Mouse (Mus musculus) CD4-positive helper T cell, adult 2 months (primary cell): ENCODE data around the gene Crx.
"Not testable (repeated sequence)": the region's sequence is repeated elsewhere in the genome, so short reads cannot be mapped to it uniquely, and the experiment has no call there.

Experiments
- DNase-seq: peaks from one replicate; pipeline ENCODE4 v3.0.0-alpha.2; 2012; ENCODE audit warnings: low read depth, missing footprints, low spot score

Gene Crx

DNA sequence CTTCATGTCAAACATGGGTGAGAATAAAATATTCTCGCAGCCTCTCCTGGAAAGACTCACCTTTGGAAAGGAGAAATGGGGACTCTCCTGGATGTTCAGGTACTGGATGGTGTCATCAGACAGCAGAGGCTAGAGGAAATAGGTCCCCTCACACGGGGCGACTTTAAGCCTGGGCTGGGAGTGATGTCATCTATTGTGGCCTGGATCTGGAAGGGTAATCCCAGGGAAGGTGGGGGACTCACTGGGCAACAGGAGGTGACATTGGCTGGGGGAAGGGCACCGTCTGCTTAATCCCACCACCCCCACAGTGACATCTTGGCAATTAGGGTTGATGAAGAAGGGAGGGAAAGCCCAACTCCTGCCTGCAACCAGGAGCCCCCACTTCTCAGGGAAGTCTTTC is at the start of gene Crx:
Crx (minus strand) TSS at position 213 of the 400 bp plus-strand sequence.
- no peak for DNase-seq

DNA sequence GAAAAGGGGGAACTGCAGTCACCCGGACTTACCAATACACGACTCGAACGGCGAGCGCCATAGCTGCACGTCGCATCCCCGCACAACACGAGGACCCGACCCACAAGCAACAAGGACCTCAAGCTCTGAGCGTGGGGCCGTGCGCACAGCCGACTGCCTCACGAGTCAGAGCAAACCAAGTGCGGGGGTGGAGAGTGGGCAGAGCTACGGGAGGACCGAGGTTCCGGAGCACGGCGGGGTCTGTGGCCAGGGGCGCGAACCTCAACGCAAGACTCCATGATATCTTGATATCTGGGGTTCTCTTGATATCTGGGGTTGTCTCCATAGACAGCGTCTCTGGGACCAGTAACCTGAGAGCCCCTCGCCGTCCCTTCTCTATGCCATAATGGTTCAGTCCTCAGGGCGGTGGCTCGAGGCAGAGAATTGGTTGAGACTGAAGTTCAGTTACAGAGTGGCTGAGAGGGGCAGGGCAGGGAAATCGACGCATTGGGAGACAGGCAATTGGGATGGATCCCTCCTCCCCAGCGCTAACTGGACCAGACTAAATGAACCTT is 42.5 kb upstream of the Crx start, which contains the start of gene Selenow:
Selenow (minus strand) TSS at position 183 of the 554 bp plus-strand sequence.
- DNase-seq: peak; percentile 95

DNA sequence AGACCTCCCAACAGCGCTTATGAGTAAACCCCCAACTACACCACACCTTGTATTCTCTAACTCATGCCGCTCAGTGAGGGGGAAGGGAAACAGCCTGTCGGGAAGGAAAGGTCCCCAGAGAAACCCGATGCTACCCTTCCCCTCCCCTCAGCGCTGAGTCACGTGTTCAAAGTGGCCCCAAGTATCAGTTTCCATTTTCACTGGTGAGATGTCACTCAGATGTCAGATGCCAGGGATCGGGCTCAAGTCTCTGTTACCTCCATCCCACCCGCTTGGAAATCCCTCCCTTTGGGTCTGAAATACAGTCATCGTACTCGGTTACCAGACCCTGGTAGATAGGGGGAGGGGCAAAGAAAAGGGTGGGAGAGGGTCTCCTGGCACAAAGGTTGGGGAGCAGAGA is 42.0 kb upstream of the Crx start:
- DNase-seq: peak; percentile 77

DNA sequence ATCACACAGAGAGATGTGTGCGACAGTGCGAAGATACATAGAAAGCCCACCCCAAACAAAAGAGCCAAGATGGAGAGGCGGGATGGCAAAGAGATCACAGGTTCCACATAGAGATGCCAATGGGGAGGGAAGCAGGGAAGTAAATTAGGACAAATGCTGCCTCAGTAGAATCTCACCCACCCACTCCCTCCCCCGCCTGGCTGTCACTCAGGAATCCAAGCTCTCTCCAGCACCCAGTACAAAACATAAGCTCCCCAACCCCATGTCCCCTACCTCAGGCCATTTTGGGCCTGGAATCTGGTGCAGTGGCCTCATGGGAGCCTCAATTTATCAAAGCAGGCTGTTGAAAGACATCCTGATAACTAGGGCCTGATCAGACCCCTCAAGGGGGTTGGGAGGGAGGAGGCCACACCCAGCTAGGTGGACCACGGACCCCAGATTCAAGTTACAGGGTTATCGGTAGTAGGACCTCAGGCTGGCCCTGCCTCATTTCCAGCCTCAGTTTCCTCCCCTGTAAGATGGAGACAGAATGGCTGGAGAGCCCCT is 41.0 kb upstream of the Crx start:
- no peak for DNase-seq

DNA sequence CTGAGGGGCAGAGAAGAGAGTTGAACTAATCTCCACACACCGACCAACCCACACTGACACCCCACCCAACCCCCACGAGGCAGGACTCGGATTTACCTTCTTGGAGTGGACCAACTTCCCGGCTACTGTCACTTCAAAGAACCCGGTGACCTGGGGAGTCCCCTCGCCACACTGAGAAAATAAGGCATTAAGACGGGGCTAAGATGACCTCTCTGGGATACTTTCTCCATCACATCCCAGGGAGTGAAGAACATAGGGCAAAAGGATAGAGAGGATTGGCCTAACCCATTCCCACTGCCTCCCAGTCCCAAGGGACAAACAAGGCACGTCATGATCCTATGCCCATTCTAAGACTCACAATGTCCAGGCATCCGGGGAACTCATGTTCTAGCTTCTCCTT is 40.2 kb upstream of the Crx start:
- DNase-seq: no peak

DNA sequence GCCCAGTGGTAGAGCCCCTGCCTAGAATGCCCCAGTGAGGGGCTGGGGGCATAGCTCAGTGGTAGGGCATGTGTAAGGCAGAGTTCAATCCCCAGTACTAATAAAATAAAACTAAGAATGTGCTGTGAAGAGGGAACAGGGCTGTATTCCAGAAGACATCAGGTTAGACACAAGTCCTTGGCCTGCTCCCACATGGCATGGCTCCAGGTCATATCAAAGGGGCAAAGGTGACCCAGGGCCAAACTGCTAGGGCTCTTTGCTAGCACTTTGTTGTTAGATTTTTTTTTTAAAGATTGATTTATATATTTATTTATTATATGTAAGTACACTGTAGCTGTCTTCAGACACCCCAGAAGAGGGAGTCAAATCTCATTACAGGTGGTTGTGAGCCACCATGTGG is 38.6 kb upstream of the Crx start:
- DNase-seq: no peak

DNA sequence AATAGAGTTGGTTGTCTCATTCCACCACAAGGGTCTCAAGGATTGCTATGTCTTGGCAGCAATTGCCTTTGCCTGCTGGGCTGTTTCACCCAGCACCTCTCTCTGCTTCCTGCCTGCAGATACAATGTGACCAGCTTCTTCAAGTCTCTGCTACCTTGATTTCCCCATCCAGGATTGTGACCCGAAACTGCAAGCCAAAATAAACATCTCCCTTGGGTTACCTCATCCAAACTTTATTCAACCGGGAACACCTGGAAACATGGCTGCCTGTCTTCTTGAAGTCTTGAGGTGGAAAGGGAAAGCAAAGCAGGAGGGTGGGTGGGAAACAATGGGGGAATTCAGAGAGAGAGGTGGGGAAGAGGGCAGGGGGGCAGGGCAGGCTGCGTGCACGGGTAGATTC is 37.2 kb upstream of the Crx start:
- DNase-seq: no peak

DNA sequence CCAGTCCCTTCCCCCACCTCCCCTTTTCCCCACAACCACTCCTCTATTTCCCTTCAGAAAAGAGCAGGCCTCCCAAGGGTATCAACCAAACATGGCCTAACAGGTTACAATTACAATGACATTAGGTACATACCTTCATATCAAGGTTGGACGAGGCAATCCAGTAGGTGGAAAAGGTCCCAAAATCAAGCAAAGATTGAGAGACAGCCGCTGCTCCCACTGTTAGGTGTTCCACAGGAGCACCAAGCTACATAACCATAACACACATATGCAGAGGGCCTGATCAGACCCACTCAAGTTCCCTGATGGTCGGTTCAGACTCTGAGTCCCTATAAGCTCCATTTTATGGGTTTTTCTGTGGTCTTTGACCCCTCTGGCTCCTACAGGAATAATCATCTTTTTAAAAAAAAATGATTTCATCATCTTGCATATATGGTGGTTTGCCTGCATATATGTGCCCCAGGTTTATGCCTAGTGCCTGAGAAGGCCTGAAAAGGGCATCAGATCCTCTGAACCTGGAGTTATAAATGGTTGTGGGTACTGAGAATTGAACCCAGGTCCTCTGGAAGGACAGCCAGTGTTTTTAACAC is 36.5 kb upstream of the Crx start:
- no peak for DNase-seq

DNA sequence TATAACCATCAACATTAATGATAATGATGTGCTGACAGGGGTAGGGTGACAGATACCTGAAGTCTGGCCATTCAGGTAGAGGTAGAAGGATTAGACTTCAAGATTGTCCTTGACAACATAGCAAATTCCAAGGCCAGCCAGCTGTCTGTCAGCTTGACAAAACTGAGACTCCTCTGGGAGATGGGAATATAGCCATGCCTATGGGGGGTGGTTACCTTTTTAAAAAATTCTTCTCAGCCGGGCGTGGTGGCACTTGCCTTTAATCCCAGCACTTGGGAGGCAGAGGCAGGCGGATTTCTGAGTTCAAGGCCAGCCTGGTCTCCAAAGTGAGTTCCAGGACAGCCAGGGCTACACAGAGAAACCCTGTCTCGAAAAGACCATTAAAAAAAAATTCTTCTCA is 35.9 kb upstream of the Crx start:
- DNase-seq: not testable (repeated sequence)

DNA sequence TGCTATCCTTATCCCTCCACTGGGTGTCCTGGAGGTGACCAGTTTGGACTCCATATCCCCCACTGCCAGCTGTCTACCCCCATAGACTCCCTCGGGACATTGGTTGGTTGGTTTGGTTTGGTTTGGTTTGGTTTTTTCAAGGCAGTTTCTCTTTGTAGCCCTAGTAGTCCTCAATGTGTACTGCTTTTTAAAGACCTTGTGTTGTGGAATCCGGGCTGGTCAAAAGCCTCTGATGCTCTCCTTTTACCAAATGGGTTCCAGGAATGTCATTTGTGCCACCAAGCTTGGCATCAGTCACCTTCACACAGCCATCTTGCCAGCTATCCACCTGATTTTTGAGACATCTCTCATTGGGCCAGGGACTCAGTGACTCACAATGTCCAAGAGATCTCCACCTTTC is 35.0 kb upstream of the Crx start:
- DNase-seq: no peak

DNA sequence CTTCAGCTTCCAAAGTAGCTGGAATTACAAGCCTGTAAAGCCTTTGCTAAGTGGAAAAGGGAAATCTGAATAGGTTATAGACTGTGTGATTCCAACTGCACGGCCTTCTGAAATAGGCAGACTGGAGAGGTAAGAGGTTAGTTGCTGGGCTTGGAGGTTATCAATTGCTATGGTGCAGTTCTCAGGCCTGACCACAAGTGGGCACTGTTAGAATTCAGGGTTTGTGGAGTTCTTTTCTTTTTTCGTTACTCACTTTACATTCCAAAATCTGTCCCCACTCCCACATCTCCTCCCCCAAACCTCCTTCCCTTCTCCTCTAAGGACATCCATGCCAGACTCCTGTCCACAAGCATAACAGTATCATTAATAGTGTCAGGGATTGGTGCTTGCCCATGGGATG is 34.5 kb upstream of the Crx start:
- DNase-seq: peak; percentile 60

DNA sequence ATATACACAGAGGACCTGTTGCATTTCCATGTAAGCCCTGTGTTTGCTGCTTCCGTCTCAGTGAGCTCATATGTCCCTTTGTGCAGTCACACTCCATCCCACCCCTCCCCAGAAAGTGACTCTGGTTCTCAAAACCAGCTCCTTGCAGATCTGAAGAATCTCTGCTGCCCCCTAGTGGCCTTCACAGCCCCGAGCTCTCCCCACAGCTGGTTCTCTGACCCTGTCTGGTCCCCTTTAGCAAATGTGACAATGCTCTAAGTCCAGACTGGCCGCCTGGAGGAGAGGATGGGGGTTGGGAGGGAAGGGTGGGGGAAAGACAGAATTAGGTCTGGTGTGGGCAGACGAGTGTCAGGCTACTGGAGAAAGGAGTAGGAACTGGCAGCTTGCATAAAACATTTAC is 32.4 kb upstream of the Crx start:
- DNase-seq: peak; percentile 72

DNA sequence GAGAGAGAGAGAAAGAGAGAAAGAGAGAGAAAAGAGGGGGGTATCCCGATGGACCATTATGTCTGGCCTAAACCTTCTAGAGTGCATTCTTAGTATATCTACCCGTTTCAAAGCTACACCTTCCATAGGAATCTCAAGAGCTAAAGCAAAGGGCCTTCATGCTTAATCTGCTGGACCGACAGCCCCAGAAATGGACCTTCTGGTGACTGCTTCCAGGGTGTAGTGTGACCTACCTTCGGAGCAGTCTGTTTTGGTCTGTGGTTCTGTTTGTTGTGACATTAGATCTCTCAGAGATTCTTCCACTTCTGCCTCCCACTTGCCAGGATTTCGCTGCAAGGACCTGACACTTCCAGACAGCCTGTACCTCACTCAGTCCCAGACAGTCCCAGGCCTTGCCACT is 30.8 kb upstream of the Crx start:
- DNase-seq: no peak

DNA sequence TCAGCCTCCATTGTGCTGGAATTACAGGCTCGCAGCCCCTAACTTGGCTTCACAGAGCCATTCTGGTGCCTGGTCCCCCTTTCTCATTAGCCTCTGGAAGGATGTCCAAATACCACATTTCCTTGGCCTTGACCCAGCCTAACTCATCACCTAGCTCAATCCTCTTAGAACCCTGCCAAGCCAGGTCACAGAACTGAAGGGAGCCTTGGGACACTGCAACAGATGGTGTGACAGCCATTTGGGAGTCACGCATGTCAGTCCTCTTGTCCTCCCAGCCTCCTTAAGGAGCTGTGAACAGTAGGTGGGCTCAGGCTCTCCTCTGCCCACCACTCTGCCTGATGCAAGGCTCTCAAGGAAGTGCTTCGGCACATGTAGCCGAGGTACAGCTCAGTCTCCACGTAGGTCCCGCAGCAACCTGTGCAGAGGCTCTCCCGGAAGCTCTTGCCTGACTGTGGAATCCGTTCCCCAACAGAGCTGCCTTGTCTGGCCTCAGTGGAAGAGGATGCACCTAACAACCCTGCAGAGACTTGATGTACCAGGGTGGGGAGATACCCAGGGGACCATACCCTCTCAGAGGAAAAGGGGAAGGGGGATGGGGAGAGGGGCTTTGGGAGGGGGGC is 28.3 kb upstream of the Crx start:
- DNase-seq: no peak

DNA sequence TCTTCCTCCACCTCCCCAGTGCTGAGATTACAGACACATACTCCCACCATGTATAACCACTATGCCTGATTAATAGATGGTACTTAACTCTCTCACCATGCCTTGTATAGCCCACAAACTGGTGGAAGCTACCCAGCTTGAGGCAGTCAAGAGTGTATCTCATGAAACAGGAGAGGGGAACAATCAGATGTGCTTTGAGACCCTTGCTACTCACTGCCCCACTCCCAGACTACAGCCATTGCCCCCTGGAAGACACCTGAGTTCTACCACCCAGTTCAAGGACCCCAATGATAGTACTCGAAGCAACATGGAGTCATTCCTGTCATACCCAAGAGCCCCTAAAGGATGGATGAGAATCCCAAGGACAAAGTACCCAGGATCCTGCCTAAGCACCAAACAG is 26.8 kb upstream of the Crx start:
- DNase-seq: no peak

DNA sequence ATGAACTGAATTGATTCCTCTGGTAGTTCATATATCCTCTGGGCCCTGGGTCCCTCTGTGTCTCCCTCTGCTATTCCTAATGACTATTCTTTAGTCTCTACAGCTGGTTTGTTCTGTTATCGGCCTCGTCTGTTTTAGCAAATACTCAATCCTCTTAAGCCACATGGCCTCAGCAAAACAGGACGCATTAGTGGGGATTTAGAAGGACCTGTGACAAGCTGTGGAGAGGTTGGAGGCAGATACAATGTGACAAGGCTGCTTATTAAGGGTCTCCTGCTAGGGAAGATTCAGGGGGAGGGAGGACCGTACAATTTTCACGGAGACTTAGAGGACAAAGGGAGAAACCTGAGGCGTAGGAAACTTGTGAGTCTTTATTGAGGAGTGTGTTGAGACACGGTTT is 26.1 kb upstream of the Crx start:
- no peak for DNase-seq

DNA sequence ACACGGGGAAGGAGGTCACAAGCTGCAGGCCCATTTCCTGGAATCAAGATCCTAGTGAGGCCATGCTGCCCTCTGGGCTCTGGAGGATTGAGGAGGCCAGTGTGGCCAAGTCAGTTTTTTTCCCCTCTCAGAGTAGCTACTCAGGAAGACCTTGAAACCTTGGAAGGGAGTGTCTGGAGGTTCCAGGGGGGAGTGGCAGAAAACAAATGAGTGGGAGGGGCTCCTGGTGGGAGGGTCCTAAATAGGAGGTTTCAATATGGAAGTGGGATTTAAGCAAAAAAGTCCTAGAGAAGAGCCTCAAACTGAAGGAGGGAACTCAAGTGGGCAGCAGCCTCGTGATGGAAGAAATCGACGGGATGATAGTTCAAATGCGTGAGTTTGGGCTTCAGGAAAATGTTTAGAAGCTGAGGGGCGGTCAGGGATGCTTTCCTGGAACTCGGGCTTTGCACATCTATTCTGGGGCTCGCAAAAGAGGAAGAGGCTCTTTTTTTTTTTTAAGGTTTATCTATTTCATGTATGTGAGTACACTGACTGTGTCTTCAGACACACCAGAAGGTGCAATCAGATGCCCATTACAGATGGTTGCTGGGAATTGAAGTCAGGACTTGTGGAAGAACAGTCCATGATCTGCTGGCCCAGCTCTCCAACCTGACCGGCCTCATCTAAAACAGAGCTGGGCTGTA is 21.7 kb upstream of the Crx start:
- no peak for DNase-seq

DNA sequence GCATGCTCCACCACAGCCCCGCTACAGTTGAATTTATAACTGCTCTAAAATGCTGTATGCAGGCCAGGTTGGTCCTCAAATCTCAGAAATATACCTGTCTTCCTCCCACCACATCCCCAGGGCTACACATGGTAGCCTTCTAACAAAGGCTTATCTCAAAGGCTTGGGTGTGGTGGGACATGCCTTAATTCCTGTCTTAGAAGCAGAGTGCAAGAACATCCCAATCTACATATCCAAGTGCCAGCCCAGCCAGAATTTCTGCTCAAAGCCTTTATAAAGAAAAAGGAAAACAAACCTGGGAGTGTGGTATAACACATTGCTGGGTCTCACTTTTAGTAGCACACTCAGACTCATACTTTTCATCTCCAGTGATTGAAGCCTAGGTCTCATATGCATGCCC is 14.5 kb upstream of the Crx start:
- no peak for DNase-seq

DNA sequence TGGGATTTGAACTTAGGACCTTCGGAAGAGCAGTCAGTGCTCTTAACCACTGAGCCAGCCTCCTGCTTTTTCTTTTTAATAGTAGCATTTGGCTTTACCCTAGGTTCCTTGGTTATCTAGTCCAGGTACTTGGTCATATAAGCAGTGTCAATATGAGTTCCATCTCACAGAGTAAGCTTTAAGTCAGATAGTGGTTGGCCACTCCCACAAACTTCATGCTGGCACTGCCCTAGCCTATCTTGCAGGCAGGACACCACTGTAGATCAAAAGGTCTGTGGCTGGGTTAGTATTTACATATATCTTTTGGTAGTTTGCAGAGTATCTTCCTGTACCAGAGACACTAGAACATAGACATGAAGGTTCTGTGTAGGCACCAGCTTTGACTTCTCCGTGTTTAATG is 4.4 kb upstream of the Crx start:
- DNase-seq: no peak

DNA sequence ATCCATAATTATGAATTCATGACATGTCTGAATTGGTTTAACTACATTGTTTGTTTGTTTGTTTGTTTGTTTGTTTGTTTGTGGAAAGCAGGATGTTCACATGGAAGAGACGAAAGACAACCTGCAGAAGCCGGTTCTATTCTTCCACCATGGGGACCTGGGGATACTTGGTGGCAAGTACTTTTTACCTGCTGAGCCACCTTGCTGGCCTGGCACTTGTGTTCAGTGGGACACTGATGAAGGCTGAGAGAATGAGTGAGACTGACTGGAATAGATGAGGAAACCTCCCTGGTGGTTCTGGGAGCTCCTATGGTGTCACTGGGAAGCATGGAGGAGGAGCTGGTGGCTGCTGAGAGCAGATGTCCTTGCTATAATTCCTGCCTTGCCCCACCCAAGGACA is 2.5 kb upstream of the Crx start, which contains the start of gene Crxos:
Crxos (plus strand) TSS at position 301 of the 400 bp plus-strand sequence.
- DNase-seq: no peak

DNA sequence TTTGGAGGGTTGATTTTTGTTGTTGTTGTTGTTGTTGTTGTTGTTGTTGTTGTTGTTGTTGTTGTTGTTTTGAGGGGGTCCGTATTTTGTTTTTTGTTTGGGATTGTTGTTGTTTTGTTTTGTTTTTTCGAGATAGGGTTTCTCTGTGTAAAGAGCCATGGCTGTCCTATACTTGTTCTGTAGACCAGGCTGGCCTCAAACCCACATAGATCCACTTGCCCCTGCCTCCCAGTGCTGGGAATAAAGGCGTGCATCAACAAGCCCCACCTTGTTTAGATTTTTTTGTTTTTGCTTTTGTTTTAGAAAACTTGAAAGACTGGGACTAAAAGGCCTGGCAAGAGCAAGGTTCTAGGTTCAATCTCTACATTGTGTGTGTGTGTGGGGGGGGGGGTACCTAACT is 2.1 kb upstream of the Crx start:
- DNase-seq: no peak

DNA sequence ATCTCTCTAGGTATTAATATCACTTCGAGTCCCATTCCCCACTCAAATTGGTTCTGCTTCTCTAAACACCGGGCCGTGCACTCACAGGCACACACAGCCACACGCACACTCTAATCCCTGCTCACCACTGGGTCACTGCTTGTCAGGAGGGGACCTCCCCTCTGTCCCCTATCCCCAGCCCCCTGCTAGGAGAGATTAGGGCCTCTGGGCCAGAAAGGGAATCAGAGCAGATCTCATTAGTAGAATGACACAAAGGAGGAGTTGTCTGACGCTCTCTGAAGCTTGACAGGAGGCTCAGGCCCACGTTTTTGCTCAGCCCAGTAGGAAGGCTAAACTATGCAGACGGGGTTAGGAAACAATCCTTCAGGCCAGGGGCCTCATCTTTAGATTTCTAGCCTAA is 1.6 kb upstream of the Crx start:
- no peak for DNase-seq

DNA sequence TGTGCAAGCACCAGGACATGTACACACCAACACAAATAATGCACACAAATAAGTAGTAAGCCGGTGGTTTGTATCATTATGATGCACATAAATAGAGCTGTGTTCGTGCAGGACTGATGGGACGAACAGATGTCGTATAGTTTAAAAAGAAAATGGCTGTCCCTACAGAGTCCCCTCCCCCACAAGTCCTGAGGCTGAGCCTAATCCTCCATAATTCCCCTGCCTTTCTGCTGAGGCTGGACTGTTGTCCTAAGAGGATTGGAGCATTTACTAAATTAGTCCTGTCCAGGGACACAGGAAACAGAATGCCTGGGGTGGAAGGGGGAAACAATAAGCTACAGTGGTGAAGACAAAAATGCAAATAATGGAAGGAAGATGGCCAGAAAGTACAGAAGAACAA is 15.7 kb downstream of the Crx start:
- no peak for DNase-seq
